Mouse (Mus musculus): ENCODE measurements around the gene Cyfip2.
"Not testable (repeated sequence)": the region's sequence is repeated elsewhere in the genome, so short reads cannot be mapped to it uniquely, and the experiment has no call there.

Gene Cyfip2

GRCm38 (mm10) chr11:46201636-46202546 lies 110.8 kb downstream of the Cyfip2 start:
- DNase-seq (ENCODE audit: low read depth in 2 of 2, low spot score in 2 of 2) = no peak

- DNase-seq (ENCODE audit: low read depth in 2 of 2, low spot score in 2 of 2) = no peak
Observed at GRCm38 (mm10) chr11:46200664-46201063, 112.0 kb downstream of the Cyfip2 start.

- DNase-seq (ENCODE audit: low read depth in 2 of 2, low spot score in 2 of 2) = no peak
Observed at GRCm38 (mm10) chr11:46194175-46194574, 118.5 kb downstream of the Cyfip2 start.

- DNase-seq (ENCODE audit: low read depth in 2 of 2, low spot score in 2 of 2) = no peak
Observed at GRCm38 (mm10) chr11:46188283-46188682, 124.4 kb downstream of the Cyfip2 start.

GRCm38 (mm10) chr11:46185486-46185885 lies 127.2 kb downstream of the Cyfip2 start:
- DNase-seq (ENCODE audit: low read depth in 2 of 2, low spot score in 2 of 2) = no peak

- DNase-seq (ENCODE audit: low read depth in 2 of 2, low spot score in 2 of 2) = no peak
Observed at GRCm38 (mm10) chr11:46184946-46185345, 127.7 kb downstream of the Cyfip2 start.

GRCm38 (mm10) chr11:46182031-46182430 lies 130.6 kb downstream of the Cyfip2 start:
- DNase-seq (ENCODE audit: low read depth in 2 of 2, low spot score in 2 of 2) = not testable (repeated sequence)

- DNase-seq (ENCODE audit: low read depth in 2 of 2, low spot score in 2 of 2) = no peak
Observed at GRCm38 (mm10) chr11:46177246-46178043, 135.2 kb downstream of the Cyfip2 start.

- no peak for DNase-seq (ENCODE audit: low read depth in 2 of 2, low spot score in 2 of 2)
Observed at GRCm38 (mm10) chr11:46176155-46176554, 136.5 kb downstream of the Cyfip2 start.

GRCm38 (mm10) chr11:46172128-46172527 lies 140.5 kb downstream of the Cyfip2 start:
- no peak for DNase-seq (ENCODE audit: low read depth in 2 of 2, low spot score in 2 of 2)

- no peak for DNase-seq (ENCODE audit: low read depth in 2 of 2, low spot score in 2 of 2)
Observed at GRCm38 (mm10) chr11:46169908-46170307, 142.8 kb downstream of the Cyfip2 start.

GRCm38 (mm10) chr11:46168506-46168905 lies 144.2 kb downstream of the Cyfip2 start:
- no peak for DNase-seq (ENCODE audit: low read depth in 2 of 2, low spot score in 2 of 2)

- DNase-seq (ENCODE audit: low read depth in 2 of 2, low spot score in 2 of 2) = no peak
Observed at GRCm38 (mm10) chr11:46165866-46166585, 146.6 kb downstream of the Cyfip2 start, which contains the start of gene Nipal4. Nipal4 (minus strand) TSS chr11:46166508.

- DNase-seq (ENCODE audit: low read depth in 2 of 2, low spot score in 2 of 2) = no peak
Observed at GRCm38 (mm10) chr11:46157462-46157861, 155.2 kb downstream of the Cyfip2 start.

GRCm38 (mm10) chr11:46156945-46157344 lies 155.7 kb downstream of the Cyfip2 start:
- no peak for DNase-seq (ENCODE audit: low read depth in 2 of 2, low spot score in 2 of 2)

- DNase-seq (ENCODE audit: low read depth in 2 of 2, low spot score in 2 of 2) = no peak
Observed at GRCm38 (mm10) chr11:46146619-46147018, 166.0 kb downstream of the Cyfip2 start.

GRCm38 (mm10) chr11:46145163-46145875 lies 167.3 kb downstream of the Cyfip2 start:
- no peak for DNase-seq (ENCODE audit: low read depth in 2 of 2, low spot score in 2 of 2)
